Mouse (Mus musculus) CD4-positive naive resting alpha-beta T cell, adult 57 days (primary cell): Measurements from ENCODE around the gene Ceacam16. TPM values are rescaled to one million over a fixed set of nuclear protein-coding genes. Genes with fewer than 3 reads are reported as not detected.

ENCODE experiments used
- total RNA-seq: library from RNA; stranded (reverse); gene quantifications from one replicate; pipeline ENCODE4 v1.2.4, GENCODE M21; 2023

The Ceacam16 gene
- total RNA-seq, result 0.68 TPM

DNA sequence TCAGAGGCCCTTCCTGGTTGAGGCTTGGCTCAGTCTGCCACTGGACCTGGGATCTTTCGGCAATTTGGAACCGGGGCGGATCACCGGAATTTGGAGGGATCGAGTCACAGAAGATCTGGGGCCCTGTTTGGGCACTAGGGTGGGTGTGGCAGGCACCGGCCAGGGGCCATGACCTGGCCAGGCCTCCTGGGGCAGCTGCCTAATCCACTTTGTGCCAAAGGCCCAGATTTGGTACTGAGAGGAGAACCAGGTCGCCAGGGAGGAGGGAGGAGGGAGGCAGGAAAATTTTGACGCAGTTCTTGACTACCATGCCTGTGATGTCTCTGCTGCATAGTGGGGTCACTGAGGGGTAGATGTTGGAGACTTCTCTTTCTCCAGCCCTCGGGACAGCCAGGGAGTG, at the start of gene Ceacam16:
Gene Ceacam16, minus strand, starts transcription at position 101 of the 400 bp plus-strand sequence.

DNA sequence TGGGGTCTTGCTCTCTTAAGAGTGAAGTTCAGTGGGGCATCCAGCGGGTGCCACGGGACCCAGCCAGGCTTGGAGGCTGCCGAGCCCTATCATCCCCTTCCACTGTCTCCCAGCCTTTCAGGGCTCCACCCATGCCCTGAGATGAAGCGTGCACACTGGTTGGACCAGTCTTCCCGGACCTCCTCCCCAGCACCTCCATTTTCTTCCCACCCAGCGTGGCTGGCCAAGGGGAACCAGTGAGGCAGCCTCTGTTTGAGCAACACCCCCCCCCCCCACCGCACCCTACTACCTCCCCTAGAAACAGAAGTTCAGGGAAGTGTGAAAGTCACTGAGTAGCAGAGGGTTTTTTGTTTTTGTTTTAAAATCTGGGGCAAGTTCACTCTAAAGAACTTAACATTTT, 26.8 kb upstream of the Ceacam16 start, which contains the start of gene Ceacam19:
Gene Ceacam19, minus strand, starts transcription at position 117 of the 400 bp plus-strand sequence.

DNA sequence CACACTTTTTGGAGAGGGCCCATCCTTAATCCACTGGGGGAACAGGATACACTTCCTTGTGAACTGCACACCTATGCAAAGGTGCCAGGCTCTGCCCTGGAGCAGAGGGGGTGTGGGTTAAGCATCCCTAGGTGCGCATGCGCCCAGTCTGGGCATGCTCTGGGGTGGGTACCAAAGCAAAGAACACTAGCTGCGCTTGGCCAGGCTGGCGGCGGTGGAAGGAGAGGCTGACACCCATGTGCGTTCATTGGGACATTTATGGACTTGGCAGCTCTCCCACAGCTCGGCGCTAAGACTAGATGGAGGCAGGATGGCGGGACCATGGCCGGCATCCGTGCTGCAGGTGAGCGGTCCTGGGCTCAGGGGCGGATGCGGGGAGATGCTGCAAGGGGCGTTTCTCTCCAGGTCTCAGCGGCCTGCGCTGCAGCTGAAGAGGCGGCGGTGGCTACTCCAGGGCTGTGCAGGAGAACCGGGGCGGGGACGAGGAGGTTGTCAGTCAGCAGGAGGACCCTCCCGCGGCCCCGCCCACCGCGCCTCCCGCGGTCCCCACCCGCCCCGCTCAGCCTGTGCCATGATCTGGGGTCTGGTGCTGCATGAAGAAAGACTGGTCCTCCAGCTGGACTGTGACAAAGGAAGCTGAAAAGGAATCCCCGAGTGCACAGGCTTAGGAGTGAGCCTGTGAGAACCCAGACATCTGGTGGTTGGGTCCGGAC, 9.1 kb downstream of the Ceacam16 start, which contains the start of gene Gm19345:
Gene Gm19345, plus strand, starts transcription at position 146 of the 713 bp plus-strand sequence.

DNA sequence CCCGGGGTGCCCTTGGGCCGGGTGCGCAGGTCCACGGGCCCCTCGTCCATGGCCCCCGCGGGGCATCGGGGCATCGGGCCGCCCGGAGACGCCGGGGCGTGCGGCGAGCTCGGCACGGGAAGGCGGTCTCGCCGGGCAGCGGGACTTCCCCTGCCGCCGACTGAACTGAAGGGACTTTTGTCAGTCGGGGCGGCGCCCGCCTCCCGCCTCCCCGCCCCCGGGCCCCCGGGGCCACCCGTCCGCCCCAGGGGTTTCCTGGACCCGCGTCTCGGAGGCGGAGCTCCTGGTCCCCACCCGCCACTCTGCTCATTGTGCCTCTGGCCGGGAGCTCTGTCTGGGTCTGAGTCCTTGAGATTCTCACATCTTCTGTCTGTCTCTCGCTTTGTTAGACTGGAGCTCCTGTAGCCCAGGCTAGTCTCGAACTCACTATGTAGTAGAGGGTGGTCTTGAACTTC, 38.5 kb downstream of the Ceacam16 start, which contains the start of gene Bcl3:
Gene Bcl3, minus strand, starts transcription at position 167 of the 455 bp plus-strand sequence.

Other genes with a start within 250 kb of the Ceacam16 start
- gene Relb, start 231.9 kb downstream of the Ceacam16 start, total RNA-seq, result 56.3 TPM
- 76.6 TPM for gene Clptm1, start 196.3 kb downstream of the Ceacam16 start, total RNA-seq
- gene Apoc2, start 183.4 kb downstream of the Ceacam16 start, total RNA-seq, result not detected
- not detected for gene Gm44805, start 179.9 kb downstream of the Ceacam16 start, total RNA-seq
- gene Apoc4, start 179.8 kb downstream of the Ceacam16 start, total RNA-seq, result not detected
- gene Apoc1, start 168.6 kb downstream of the Ceacam16 start, total RNA-seq, result 2.0 TPM
- 38.1 TPM for gene Apoe, start 162.1 kb downstream of the Ceacam16 start, total RNA-seq
- gene Tomm40, start 145.9 kb downstream of the Ceacam16 start, total RNA-seq, result 56.8 TPM
- 0.62 TPM for gene Nectin2, start 110.8 kb downstream of the Ceacam16 start, total RNA-seq
- 2.0 TPM for gene Bcam, start 90.3 kb downstream of the Ceacam16 start, total RNA-seq
- gene Cblc, start 64.5 kb downstream of the Ceacam16 start, total RNA-seq, result not detected
- 35.9 TPM for gene Bcl3, start 38.5 kb downstream of the Ceacam16 start, total RNA-seq
- not detected for gene Gm19345, start 9.3 kb downstream of the Ceacam16 start, total RNA-seq
- not detected for gene Ceacam19, start 26.7 kb upstream of the Ceacam16 start, total RNA-seq
- 92.4 TPM for gene Pvr, start 59.9 kb upstream of the Ceacam16 start, total RNA-seq
- gene Igsf23, start 89.5 kb upstream of the Ceacam16 start, total RNA-seq, result 5.5 TPM
- gene Ceacam20, start 104.1 kb upstream of the Ceacam16 start, total RNA-seq, result not detected
- not detected for gene Nlrp9b, start 130.2 kb upstream of the Ceacam16 start, total RNA-seq
- gene Vmn1r91, start 238.4 kb upstream of the Ceacam16 start, total RNA-seq, result not detected